Mouse (Mus musculus) frontal cortex, postnatal 25 days (tissue): ENCODE results near the gene Snx6.
A peak's percentile ranks its signal among the peaks of the same experiment; 100 is the strongest.
"Not testable (repeated sequence)": the region's sequence is repeated elsewhere in the genome, so short reads cannot be mapped to it uniquely, and the experiment has no call there.

Experiments used
- DNase-seq, 2 experiments: peaks; one replicate each; pipeline ENCODE4 v3.0.0; 2022; ENCODE audit warnings: low spot score in 2 of 2

The Snx6 gene

GRCm38 (mm10) chr12:54803531-54803930 is 8.0 kb upstream of the Snx6 start:
- DNase-seq: no peak

DNA sequence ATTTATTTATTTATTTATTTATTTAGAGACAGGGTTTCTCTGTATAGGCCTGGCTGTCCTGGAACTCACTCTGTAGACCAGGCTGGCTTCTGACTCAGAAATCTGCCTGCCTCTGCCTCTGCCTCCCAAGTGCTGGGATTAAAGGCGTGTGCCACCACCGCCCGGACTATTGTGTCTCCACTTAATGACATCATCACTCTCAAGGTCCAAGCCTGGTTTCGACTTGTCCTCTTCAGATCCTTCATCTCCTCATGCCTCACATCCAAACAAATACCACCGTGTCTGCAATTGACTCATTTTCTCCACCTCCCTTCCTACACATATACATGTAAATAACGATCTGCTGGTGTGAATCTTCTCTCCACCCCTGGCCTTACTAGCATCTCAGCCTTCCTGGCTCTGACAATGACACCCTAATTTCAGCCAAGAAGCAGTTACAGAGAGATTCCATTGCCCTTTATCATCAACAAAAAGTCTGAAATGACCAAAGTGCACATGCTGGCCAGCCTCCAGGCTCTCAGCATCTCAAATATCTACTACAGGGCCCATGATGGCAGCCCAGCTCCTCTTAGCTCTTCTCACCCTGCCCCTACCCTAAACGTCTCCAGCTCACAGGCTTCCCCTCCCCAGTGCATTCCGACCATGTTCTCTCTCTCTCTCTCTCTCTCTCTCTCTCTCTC is 1.2 kb upstream of the Snx6 start:
- no peak for DNase-seq

- DNase-seq: no peak
Measured at GRCm38 (mm10) chr12:54794392-54794791, 1.1 kb downstream of the Snx6 start.

GRCm38 (mm10) chr12:54791465-54791864 is 4.0 kb downstream of the Snx6 start:
- no peak for DNase-seq

- DNase-seq: no peak
Measured at GRCm38 (mm10) chr12:54789346-54790143, 6.0 kb downstream of the Snx6 start.

DNA sequence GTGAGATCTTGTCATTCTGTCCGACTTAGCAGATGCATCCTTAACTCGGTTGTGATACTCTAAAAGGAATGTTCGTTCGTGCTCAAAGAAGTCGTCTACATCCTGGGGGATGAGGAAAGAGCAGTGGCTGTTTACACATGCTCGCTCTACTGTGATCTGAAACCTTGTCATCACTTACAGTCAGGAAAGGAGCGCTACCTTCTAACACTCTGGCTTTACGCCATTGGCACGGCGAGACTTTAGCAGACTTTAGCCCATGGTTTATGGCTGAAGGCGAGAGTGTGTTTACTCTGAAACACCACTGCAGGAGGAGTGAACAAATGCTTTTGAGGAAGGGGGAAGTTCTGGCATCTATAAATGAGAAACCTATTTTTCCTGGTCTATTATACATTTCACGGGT is 31.9 kb downstream of the Snx6 start:
- no peak for DNase-seq

GRCm38 (mm10) chr12:54760676-54761075 is 34.8 kb downstream of the Snx6 start:
- no peak for DNase-seq

DNA sequence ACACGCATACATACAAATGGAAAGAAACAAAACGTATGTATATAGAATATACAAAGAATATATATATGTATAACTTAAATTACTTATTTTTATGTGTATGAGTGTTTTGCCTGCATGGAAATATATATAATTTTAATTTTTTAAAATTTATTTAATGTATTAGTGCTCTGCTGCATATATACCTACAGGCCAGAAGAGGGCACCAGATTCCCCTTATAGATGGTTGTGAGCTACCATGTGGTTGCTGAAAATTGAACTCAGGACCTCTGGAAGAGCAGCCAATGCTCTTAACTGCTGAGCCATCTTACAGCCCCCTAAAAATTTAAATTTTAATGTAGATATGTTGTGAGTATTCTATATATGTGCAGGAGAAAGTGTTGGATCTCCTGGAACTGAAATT is 36.7 kb downstream of the Snx6 start:
- DNase-seq: no peak

DNA sequence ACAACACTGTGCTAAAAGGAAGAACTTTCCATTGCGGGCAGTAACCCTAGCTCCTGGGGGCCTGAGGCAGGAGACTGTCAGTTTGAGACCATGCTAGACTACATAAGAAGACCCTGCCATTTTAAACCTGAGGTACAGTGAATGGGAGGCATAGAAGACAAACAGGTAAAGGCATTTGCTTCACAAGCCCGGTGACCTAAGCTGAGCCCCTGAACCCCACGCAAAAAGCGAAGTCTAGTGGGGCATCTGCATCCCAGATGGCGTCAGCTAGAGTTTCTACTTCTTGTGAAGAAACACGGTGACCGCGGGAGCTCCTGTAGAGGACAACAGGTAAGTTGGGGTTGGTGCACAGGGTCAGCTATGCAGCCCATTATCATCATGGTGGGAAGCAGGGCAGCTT is 46.9 kb downstream of the Snx6 start:
- DNase-seq: no peak

DNA sequence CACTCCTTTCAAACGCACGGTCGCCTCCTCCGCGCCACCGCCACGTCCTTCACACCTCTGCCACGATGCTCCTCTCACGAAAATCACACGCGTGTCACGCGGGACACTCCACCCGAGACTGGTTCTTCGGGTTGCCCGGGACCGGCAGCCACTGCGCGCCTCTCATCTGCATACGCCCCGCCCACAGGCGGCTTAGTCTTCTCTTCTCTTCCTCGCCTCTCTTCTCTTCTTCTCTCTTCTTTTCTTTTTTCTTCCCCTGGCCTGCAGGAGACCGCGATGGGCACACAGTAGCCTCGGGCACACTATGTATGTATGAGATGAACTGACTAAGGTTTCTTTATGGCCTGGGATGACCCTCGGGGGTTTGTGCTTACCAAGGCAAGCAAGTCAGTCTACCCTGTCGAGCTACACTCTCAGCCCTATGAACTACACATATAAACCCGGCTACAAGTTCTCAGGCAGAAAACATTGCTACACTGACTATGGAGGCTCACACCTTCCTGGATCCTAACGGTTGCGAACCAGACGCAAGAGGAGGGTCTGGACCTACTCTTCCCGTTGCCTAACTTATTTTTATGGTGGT is 56.8 kb downstream of the Snx6 start:
- not testable (repeated sequence) for DNase-seq

DNA sequence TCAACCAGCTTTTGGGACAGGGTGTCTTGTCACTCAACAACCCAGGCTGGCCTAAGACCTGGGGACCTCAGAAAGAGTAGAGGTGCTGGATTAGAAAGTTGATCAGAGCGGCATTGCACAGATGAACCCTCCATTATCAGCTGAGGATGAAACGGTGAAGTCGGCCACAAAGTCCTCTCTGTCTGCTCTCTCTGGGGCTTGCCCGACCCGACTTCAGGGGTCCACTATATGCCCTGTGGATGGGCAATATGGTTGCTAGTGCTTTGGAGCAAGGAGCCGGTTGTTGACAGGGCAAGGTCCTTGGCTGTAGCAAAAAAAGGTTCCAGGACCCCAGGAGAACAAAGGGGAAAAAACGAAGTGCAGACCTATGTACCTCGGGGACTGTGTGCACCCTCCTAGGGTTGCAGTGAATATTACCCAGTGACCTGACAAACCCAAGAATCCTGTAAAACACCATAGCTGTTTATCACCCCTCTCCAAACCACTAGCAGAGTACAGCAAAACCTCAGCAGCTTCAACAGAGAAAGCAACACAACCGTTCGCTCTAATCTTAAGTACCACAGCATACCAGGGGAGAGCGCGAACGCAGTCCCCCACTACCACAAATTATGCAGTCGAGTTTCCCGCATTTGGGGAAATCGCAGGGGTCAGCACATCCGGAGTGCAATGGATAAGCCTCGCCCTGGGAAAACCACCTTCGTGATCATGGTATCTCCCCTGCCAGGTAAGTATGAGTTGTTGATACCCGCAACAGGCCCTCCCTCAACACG is 57.4 kb downstream of the Snx6 start:
- DNase-seq: not testable (repeated sequence)

DNA sequence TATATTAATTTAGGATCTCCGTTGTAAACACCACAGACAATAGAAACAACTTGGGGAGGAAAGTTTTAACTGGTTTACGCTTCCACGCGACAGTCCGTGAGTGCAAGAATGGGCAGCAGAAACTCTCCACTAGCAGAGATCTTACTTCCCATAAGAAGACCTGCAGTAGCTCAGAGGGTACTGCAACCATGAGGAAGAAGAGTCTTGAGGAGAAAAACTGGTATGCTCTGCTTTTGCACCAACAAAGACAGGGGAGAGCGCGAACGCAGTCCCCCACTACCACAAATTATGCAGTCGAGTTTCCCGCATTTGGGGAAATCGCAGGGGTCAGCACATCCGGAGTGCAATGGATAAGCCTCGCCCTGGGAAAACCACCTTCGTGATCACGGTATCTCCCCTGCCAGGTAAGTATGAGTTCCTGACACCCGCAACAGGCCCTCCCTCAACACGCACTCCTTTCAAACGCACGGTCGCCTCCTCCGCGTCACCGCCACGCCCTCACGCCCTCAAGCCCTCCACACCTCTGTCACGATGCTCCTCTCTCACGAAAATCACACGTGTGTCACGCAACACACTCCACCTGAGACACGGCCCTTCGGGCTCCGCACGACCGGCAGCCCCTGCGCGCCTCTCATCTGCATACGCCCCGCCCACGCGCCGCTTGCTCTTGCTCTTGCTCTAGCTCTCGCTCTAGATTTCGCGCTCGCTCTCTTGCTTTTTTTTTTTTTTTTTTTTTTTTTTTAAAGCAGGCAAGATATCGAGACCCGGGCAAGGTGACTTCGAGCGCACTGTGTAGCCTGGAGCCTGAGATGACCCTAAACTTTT is 61.0 kb downstream of the Snx6 start:
- not testable (repeated sequence) for DNase-seq

- DNase-seq: not testable (repeated sequence)
Measured at GRCm38 (mm10) chr12:54729140-54730059, 66.1 kb downstream of the Snx6 start.

- DNase-seq: not testable (repeated sequence)
Measured at GRCm38 (mm10) chr12:54718871-54719786, 76.4 kb downstream of the Snx6 start.

DNA sequence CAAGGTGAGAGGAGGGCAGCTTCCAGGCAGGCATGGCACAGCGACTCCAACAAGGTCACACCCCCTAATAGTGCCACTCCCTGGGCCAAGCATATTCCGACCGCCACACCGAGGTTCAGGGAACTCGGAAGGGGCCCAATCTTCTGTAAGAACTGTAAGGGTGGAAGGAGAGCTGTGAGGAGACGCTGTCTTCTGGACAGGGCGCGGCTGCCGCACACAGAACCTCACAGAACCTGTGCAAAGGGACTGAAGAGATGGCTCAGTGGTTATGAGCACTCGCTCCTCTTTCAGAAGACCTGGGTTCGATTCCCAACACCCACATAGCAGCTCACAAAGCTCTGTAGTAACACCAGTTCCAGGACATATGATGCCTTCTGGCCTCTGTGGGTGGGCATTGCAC is 78.0 kb downstream of the Snx6 start:
- not testable (repeated sequence) for DNase-seq

GRCm38 (mm10) chr12:54713822-54714626 is 81.5 kb downstream of the Snx6 start:
- peak; percentile 9 to 12 for DNase-seq

DNA sequence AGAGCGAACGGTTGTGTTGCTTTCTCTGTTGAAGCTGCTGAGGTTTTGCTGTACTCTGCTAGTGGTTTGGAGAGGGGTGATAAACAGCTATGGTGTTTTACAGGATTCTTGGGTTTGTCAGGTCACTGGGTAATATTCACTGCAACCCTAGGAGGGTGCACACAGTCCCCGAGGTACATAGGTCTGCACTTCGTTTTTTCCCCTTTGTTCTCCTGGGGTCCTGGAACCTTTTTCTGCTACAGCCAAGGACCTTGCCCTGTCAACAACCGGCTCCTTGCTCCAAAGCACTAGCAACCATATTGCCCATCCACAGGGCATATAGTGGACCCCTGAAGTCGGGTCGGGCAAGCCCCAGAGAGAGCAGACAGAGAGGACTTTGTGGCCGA is 85.0 kb downstream of the Snx6 start:
- DNase-seq: not testable (repeated sequence)
